Mouse (Mus musculus) CH12.LX (cell line): ENCODE measurements at regions not wholly inside any gene's neighbourhood (a gene's known extent, or its start where the extent isn't known, plus 50 kb on each side); places are given as distances from the start of the nearest gene placed in this dataset.

Experiments used
- CTCF ChIP-seq, 2 experiments: IDR thresholded peaks in 1 of 2; conservative IDR thresholded peaks in 1 of 2; 2 replicates each; pipeline ENCODE4 v1.5.1; 2011 to 2012; ENCODE audit warnings: low read depth in 2 of 2, low read length in 2 of 2, improper control_type of control experiment in 1 of 2, inconsistent platforms in 1 of 2, mild to moderate bottlenecking in 1 of 2, moderate library complexity in 1 of 2
- JUND ChIP-seq: conservative IDR thresholded peaks from 2 replicates; pipeline ENCODE4 v1.6.1; 2011; ENCODE audit warnings: low read depth, low read length, improper control_type of control experiment
- MAX ChIP-seq: IDR thresholded peaks from 2 replicates; pipeline ENCODE4 v1.6.1; 2011; ENCODE audit warnings: low read length, improper control_type of control experiment
- POLR2A ChIP-seq: IDR thresholded peaks from 2 replicates; pipeline ENCODE4 v1.6.1; 2011; ENCODE audit warnings: low read depth, mild to moderate bottlenecking, improper control_type of control experiment, low read length
- ZC3H11A ChIP-seq: IDR thresholded peaks from 2 replicates; pipeline ENCODE4 v1.6.1; 2012; ENCODE audit warnings: low read depth, mild to moderate bottlenecking, inconsistent platforms, low read length, improper control_type of control experiment
- ZMIZ1 ChIP-seq: IDR thresholded peaks from 2 replicates; pipeline ENCODE4 v1.6.1; 2012; ENCODE audit warnings: low read depth, mild to moderate bottlenecking, inconsistent platforms, low read length, improper control_type of control experiment

- TF ChIP-seq ZMIZ1 (no peak), POLR2A (no peak), ZC3H11A (no peak), CTCF (conservative IDR thresholded peaks at IDR 0.05 in 1 of 2, IDR thresholded peaks at IDR 0.05 in 1 of 2; ENCODE audit: low read depth in 2 of 2, low read length in 2 of 2) (no peak), JUND (no peak), MAX (no peak)
Measured at GRCm38 (mm10) chr15:88036146-88037000, 492.3 kb downstream of the Fam19a5 start.
